Mouse (Mus musculus) heart, adult 2 months (tissue): ENCODE measurements around the gene Ascl3. TPM values are rescaled to one million over a fixed set of nuclear protein-coding genes. Genes with fewer than 3 reads are reported as not detected.
A peak's percentile ranks its signal among the peaks of the same experiment; 100 is the strongest.

ENCODE experiments used
- DNase-seq, 2 experiments: peaks; one replicate each; pipeline ENCODE4 v3.0.0; 2021
- H3K27ac ChIP-seq: fragments of 200-600 bp; 2 replicates; pipeline ENCODE4 v1.8.1; 2022
- H3K27me3 ChIP-seq: fragments of 200-500 bp; 2 replicates; pipeline ENCODE4 v1.6.1; 2012; ENCODE audit warnings: mild to moderate bottlenecking, low read length, inconsistent platforms, mixed read lengths; ENCODE audit not compliant: control insufficient read depth, insufficient read depth
- H3K36me3 ChIP-seq: fragments of 200-500 bp; 2 replicates; pipeline ENCODE4 v1.6.1; 2012; ENCODE audit warnings: low read length, inconsistent platforms; ENCODE audit not compliant: control insufficient read depth, insufficient read depth
- H3K4me1 ChIP-seq: fragments of 200-500 bp; 2 replicates; pipeline ENCODE4 v1.6.1; 2011; ENCODE audit warnings: low read length; ENCODE audit not compliant: control insufficient read depth, insufficient read depth
- H3K4me3 ChIP-seq: fragments of 200-600 bp; 2 replicates; pipeline ENCODE4 v1.8.1; 2022
- H3K79me2 ChIP-seq: fragments of 200-500 bp; replicated peaks from 2 replicates; pipeline ENCODE4 v1.6.1; 2012; ENCODE audit warnings: mild to moderate bottlenecking, inconsistent platforms, low read length, moderate library complexity, mixed read lengths; ENCODE audit not compliant: control insufficient read depth, insufficient read depth
- H3K9ac ChIP-seq: fragments of 200-500 bp; 2 replicates; pipeline ENCODE4 v1.6.1; 2012; ENCODE audit warnings: low read depth, mild to moderate bottlenecking, control low read depth, inconsistent platforms, low read length, mixed read lengths
- CTCF ChIP-seq: fragments of 200-600 bp; IDR thresholded peaks from 2 replicates; pipeline ENCODE4 v1.8.1; 2022; ENCODE audit warnings: antibody characterized with exemption, mild to moderate bottlenecking, moderate library complexity
- EP300 ChIP-seq: fragments of 200-500 bp; IDR thresholded peaks from 2 replicates; pipeline ENCODE4 v1.6.1; 2011; ENCODE audit warnings: low read depth, low read length, control low read depth; ENCODE audit not compliant: insufficient read depth
- POLR2A ChIP-seq: fragments of 200-500 bp; IDR thresholded peaks from 2 replicates; pipeline ENCODE4 v1.6.1; 2011; ENCODE audit warnings: mild to moderate bottlenecking, low read depth, low read length, control low read depth; ENCODE audit not compliant: insufficient read depth
- WGBS: fragments of 180-500 bp; shearing (Covaris S2); methylation state at CpG from one replicate; pipeline ENCODE4 v1.1.7; 2018; 5-methylcytosine and 5-hydroxymethylcytosine counted together
- intact Hi-C: fragments of 180-260 bp; cut with DNase I; formaldehyde crosslinking; loops from one replicate; pipeline ENCODE4 v1.15.1; 2025
- polyA plus RNA-seq: library from polyadenylated mRNA; depleted of rRNA; stranded (reverse); fragments of >200 nt; gene quantifications from 2 replicates; pipeline ENCODE4 v1.2.3, GENCODE M21; 2012
- total RNA-seq, 2 experiments: library from RNA; stranded (reverse); gene quantifications; 2 replicates each; pipeline ENCODE4 v1.2.3; 2021

Gene Ascl3
- total and polyA plus RNA-seq, 3 experiments = not detected

GRCm38 (mm10) chr7:109722618-109723017, 8.9 kb downstream of the Ascl3 start:
- no peak for DNase-seq
- H3K4me1 ChIP-seq = no peaks in the 10 kb centered on the region
- H3K27ac ChIP-seq = no peak overlapping the region
- TF ChIP-seq EP300 (no peak), CTCF (peak; percentile 43), POLR2A (no peak)
- no peak overlapping the region for H3K9ac ChIP-seq
- no peaks in the 10 kb centered on the region for H3K79me2 ChIP-seq
- intact Hi-C loops = no loop called here
- H3K27me3 ChIP-seq = no peaks in the 10 kb centered on the region
- H3K4me3 ChIP-seq = no peak overlapping the region
- WGBS = 95% methylated on average over 2 of the region's 2 CpGs
- no peaks in the 10 kb centered on the region for H3K36me3 ChIP-seq

- H3K9ac ChIP-seq = no peak overlapping the region
- H3K4me1 ChIP-seq = no peaks in the 10 kb centered on the region
- H3K79me2 ChIP-seq = no peaks in the 10 kb centered on the region
- TF ChIP-seq POLR2A = no peak
- peak; percentile 78 for TF ChIP-seq CTCF
- no peak overlapping the region for H3K27ac ChIP-seq
- no peak overlapping the region for H3K4me3 ChIP-seq
- DNase-seq = no peak
- no peaks in the 10 kb centered on the region for H3K36me3 ChIP-seq
- no peaks in the 10 kb centered on the region for H3K27me3 ChIP-seq
- intact Hi-C loops = loop anchor here (2.0 kb wide), 1 partner anchor 192 kb away; no protein-coding TSS in a partner anchor
- WGBS = 53% methylated on average over 9 of the region's 9 CpGs
Observed at GRCm38 (mm10) chr7:109719286-109719685, 12.2 kb downstream of the Ascl3 start.

- intact Hi-C loops = no loop called here
- H3K4me3 ChIP-seq = no peak overlapping the region
- H3K27ac ChIP-seq = no peak overlapping the region
- H3K27me3 ChIP-seq = no peaks in the 10 kb centered on the region
- WGBS = 82% methylated on average over 2 of the region's 2 CpGs
- DNase-seq = no peak
- peaks cover 6% of the 10 kb centered on the region for H3K36me3 ChIP-seq
- no peak for TF ChIP-seq CTCF
- no peak for TF ChIP-seq EP300
- no peak for TF ChIP-seq POLR2A
- no peaks in the 10 kb centered on the region for H3K79me2 ChIP-seq
- H3K9ac ChIP-seq = no peak overlapping the region
- peaks cover 4% of the 10 kb centered on the region; the same call in 1 of the 2 replicates for H3K4me1 ChIP-seq
Observed at GRCm38 (mm10) chr7:109713434-109713982, 18.0 kb downstream of the Ascl3 start.

GRCm38 (mm10) chr7:109712198-109712597, 19.3 kb downstream of the Ascl3 start:
- WGBS = 92% methylated on average over 7 of the region's 7 CpGs
- TF ChIP-seq EP300 (no peak), POLR2A (no peak), CTCF (no peak)
- intact Hi-C loops = no loop called here

GRCm38 (mm10) chr7:109710069-109710468, 21.5 kb downstream of the Ascl3 start:
- Histone ChIP-seq H3K9ac (no peak overlapping the region), H3K4me1 (peaks cover 6% of the 10 kb centered on the region), H3K27ac (peak overlapping the region; percentile 53; the same call in 1 of the 2 replicates), H3K4me3 (no peak overlapping the region), H3K27me3 (no peaks in the 10 kb centered on the region), H3K36me3 (peaks cover 7% of the 10 kb centered on the region), H3K79me2 (no peaks in the 10 kb centered on the region)
- WGBS = 12% methylated on average over 1 of the region's 1 CpGs
- no peak for DNase-seq
- TF ChIP-seq CTCF (no peak), EP300 (no peak), POLR2A (no peak)
- intact Hi-C loops = no loop called here

More at GRCm38 (mm10) chr7:109712198-109712597, 19.3 kb downstream of the Ascl3 start:
- Histone ChIP-seq H3K4me3 (no peak overlapping the region), H3K27ac (no peak overlapping the region), H3K9ac (no peak overlapping the region), H3K79me2 (no peaks in the 10 kb centered on the region), H3K36me3 (peaks cover 7% of the 10 kb centered on the region), H3K27me3 (no peaks in the 10 kb centered on the region), H3K4me1 (peaks cover 6% of the 10 kb centered on the region)
- DNase-seq = no peak

- 30% methylated on average over 3 of the region's 3 CpGs for WGBS
- Histone ChIP-seq H3K79me2 (no peaks in the 10 kb centered on the region), H3K27ac (peak overlapping the region; percentile 34), H3K36me3 (peaks cover 7% of the 10 kb centered on the region), H3K4me1 (peaks cover 6% of the 10 kb centered on the region), H3K9ac (no peak overlapping the region), H3K27me3 (no peaks in the 10 kb centered on the region), H3K4me3 (no peak overlapping the region)
- no peak for TF ChIP-seq POLR2A
- peak; percentile 60; the same call in 1 of the 2 replicates for TF ChIP-seq EP300
- DNase-seq = peak; percentile 57 to 67
- intact Hi-C loops = loop anchor here (2.0 kb wide), 1 partner anchor 184 kb away; no protein-coding TSS in a partner anchor
Observed at GRCm38 (mm10) chr7:109708961-109709382, 22.6 kb downstream of the Ascl3 start.
